Mouse (Mus musculus): ENCODE results near the gene Ubb. TPM values are rescaled to one million over a fixed set of nuclear protein-coding genes. Genes with fewer than 3 reads are reported as not detected.

Gene Ubb
- total RNA-seq, 2 experiments from 2014 or later, result 658 to 665 TPM

- peak; percentile 38 to 44 for DNase-seq
- intact Hi-C loops (cut with DNase I), result loop anchor here (2.0 kb wide), 2 partner anchors 21 to 179 kb away; no protein-coding TSS in a partner anchor
Observed at GRCm38 (mm10) chr11:62575659-62576438, 24.9 kb downstream of the Ubb start.

DNA sequence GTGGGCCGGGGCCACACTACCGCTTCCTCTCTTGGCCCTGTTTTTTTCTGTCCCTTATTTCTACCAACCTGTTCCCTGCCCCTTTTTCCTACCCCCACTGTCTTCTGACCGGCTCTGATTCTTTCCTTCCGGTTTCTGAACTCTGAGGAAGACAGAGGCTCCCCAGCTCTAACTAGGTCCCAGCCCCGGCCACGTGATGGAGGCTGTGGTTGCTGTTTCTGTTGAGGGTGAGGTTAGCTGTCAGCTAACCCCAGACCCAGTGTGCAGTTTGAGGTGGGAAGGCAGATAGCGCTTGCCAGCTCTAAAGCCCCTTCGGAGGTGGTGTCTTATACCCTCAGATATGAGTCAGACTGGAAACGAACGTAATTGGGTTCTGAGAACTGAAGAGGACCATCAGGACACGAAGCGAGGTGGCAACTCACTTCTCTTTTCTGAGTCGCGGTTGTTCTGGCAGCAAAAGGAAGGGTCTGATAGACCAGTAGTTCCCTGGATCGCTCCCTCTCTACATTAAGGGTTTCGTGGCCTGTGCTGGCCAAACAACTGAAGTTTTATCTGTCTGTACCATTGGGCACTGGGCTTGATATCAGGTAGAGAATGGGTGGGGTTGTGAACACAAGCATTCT lies 25.7 kb downstream of the Ubb start:
- intact Hi-C loops (cut with DNase I), result no loop called here
- peak; percentile 25 to 29 for DNase-seq

- no peak for DNase-seq
- intact Hi-C loops (cut with DNase I), result no loop called here
Observed at GRCm38 (mm10) chr11:62583031-62583430, 32.1 kb downstream of the Ubb start.

- DNase-seq, result no peak
- intact Hi-C loops (cut with DNase I), result no loop called here
Observed at GRCm38 (mm10) chr11:62584671-62585206, 33.8 kb downstream of the Ubb start.

GRCm38 (mm10) chr11:62587034-62587433 lies 36.1 kb downstream of the Ubb start:
- intact Hi-C loops (cut with DNase I), result no loop called here
- no peak for DNase-seq

DNA sequence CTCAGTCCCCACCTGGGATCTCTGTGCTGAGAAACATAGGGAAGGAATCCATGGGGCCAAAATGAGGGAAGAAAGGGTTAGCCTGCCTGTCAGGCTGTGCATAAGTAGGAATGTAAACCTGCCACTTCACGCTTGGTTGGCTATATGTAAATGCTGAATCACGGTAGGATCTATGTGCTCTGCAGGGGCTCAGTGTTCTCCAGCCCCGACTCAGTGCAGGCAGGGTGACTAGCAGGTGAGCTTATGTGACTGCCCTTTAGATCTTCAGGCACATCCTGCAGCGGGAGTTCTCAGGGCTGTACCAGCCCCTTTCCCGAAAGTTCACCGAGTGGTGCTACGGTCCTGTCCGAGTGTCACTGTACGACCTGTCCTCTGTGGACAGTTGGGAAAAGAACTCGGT lies 38.4 kb downstream of the Ubb start:
- no peak for DNase-seq
- intact Hi-C loops (cut with DNase I), result no loop called here

- DNase-seq, result no peak
- intact Hi-C loops (cut with DNase I), result no loop called here
Observed at GRCm38 (mm10) chr11:62591026-62591425, 40.1 kb downstream of the Ubb start.

DNA sequence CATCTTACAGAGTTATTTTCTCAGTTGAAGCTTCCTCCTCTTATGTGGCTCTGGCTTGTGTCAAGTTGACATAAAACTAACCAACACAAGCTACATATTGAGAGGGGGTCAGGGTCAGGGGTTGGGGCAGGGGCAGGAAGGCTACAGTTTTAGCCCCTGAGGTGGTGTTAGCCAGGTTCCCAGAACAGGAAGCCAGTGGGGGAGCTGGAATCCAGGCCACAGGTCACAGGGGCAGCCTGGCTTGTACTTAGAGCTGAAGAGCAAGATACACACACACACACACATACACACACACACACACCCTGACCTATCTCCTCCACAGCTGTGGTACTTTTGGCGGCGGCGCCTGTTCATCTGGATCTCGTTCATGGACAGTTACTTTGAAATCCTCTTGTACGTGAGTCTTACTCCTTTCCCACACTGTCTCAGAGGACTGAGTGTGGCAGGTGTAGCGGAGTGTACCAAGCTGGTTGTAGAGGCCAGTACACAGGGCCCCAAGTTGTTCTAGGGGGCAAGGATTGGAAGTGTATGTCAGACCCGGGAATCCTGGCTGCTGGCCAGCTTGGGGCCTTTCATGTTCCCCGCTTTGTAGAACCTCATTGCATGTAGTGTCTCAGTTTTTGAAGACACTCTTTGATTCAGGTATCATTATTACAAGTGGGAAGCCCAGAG lies 41.1 kb downstream of the Ubb start:
- intact Hi-C loops (cut with DNase I), result no loop called here
- no peak for DNase-seq

- intact Hi-C loops (cut with DNase I), result no loop called here
Observed at GRCm38 (mm10) chr11:62598571-62598970, 47.6 kb downstream of the Ubb start.

GRCm38 (mm10) chr11:62601732-62602618 lies 51.0 kb downstream of the Ubb start:
- no peak for DNase-seq
- intact Hi-C loops (cut with DNase I), result loop anchor here (2.0 to 5.0 kb wide), 2 partner anchors 51 to 215 kb away; partner anchors contain the start of gene Ubb

More at GRCm38 (mm10) chr11:62598571-62598970, 47.6 kb downstream of the Ubb start:
- no peak for DNase-seq

Other genes with a start within 250 kb of the Ubb start
- gene Pigl, start 92.7 kb upstream of the Ubb start, total RNA-seq (2021), result 1 to 10 TPM; 3.8 to 4.3 TPM
- gene Ncor1, start 92.6 kb upstream of the Ubb start, total RNA-seq (2021), result 100 to 1,000 TPM; 132 to 136 TPM
- 10 to 100 TPM; 16.8 to 20.0 TPM for gene Cenpv, start 11.9 kb upstream of the Ubb start, total RNA-seq (2021)
- 1 to 10 TPM; 3.4 to 4.5 TPM for gene Trpv2, start 23.3 kb downstream of the Ubb start, total RNA-seq (2021)
- 1 to 10 TPM; 6.3 to 7.9 TPM for gene Lrrc75a, start 97.4 kb downstream of the Ubb start, total RNA-seq (2021)
- 10 to 100 TPM in 1 of 2 experiments, 1 to 10 TPM in 1; 10.0 to 10.3 TPM for gene Mmgt2, start 97.5 kb downstream of the Ubb start, total RNA-seq (2021)
- gene Zfp287, start 180.7 kb downstream of the Ubb start, total RNA-seq (2021), result 1 to 10 TPM; 2.8 to 3.0 TPM
- gene Gm10428, start 201.9 kb downstream of the Ubb start, total RNA-seq (2021), result not detected
- 1 to 10 TPM; 1.0 to 1.4 TPM for gene Zfp286, start 238.3 kb downstream of the Ubb start, total RNA-seq (2021)

Data from heart, postnatal 14 days (tissue).